Mouse (Mus musculus) hindbrain, embryonic 10.5 days (tissue): ENCODE measurements around the gene Rab3d. TPM values are rescaled to one million over a fixed set of nuclear protein-coding genes. Genes with fewer than 3 reads are reported as not detected.

Experiments used
- DNase-seq: peaks from one replicate; pipeline ENCODE4 v3.0.0-alpha.2; 2017; ENCODE audit warnings: low spot score
- H3K27ac ChIP-seq: fragments of 300-500 bp; sonication (generic); 2 replicates; pipeline ENCODE4 v1.5.1; 2016; ENCODE audit warnings: mild to moderate bottlenecking, moderate library complexity
- H3K27me3 ChIP-seq: fragments of 300-500 bp; sonication (generic); 2 replicates; pipeline ENCODE4 v1.6.1; 2016; ENCODE audit warnings: mild to moderate bottlenecking; ENCODE audit not compliant: poor library complexity, insufficient read depth, severe bottlenecking
- H3K36me3 ChIP-seq: fragments of 300-500 bp; sonication (generic); 2 replicates; pipeline ENCODE4 v1.6.1; 2016; ENCODE audit warnings: mild to moderate bottlenecking, moderate library complexity
- H3K4me1 ChIP-seq: fragments of 300-500 bp; sonication (generic); replicated peaks from 2 replicates; pipeline ENCODE4 v1.6.1; 2016; ENCODE audit warnings: mild to moderate bottlenecking
- H3K4me3 ChIP-seq: fragments of 300-500 bp; sonication (generic); 2 replicates; pipeline ENCODE4 v1.5.1; 2016; ENCODE audit warnings: mild to moderate bottlenecking, moderate library complexity
- H3K9me3 ChIP-seq: fragments of 300-500 bp; sonication (generic); 2 replicates; pipeline ENCODE4 v1.6.1; 2016; ENCODE audit warnings: mild to moderate bottlenecking, moderate library complexity
- WGBS: fragments of 180-500 bp; shearing (Covaris S2); methylation state at CpG from one replicate; pipeline ENCODE4 v1.1.7; 2016; 5-methylcytosine and 5-hydroxymethylcytosine counted together
- polyA plus RNA-seq: library from polyadenylated mRNA; unstranded; fragments of >200 nt; fragmentation: Nextera tagmentation; extraction: Ambion mirVana; gene quantifications from 2 replicates; pipeline ENCODE4 v1.2.1, GENCODE M21; 2016

Rab3d gene
- polyA plus RNA-seq = 8.9 and 10.9 TPM in 2 replicates

DNA sequence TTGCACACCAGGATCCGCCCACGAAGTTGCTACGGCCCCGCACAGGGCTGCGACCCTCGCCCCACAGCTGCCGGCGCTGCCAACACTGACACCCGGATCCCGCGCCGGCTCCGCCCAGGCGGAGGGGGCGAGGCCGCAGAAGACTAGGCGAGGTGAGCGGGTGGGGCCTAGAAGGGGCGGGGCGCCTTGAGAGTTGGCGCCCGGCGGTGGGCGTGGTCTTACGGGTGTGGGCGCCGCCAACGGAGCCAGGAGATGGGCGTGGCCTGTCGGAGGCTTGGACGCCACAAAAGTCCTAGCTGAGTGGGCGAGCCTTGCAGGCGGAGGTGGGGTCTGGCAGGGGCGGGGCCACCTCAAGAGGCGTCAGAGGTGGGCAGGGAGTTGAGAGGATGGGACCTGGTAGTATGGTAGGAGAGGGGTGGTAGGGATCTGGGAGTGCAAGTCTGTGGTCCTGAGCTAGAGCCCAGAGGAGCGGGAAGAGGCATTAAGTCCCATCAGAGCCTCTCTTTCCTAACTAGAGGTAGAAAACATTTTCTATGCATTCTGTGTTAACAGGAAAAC lies at the start of gene Rab3d:
TSS of gene Rab3d (minus strand) at position 158 of the 558 bp plus-strand sequence.
- WGBS = 1% methylated on average over 36 of the region's 36 CpGs
- peak within 1 kb of the TSS; percentile 75 for H3K4me3 ChIP-seq
- H3K27me3 ChIP-seq = peaks cover 39% of the 10 kb centered on the region
- DNase-seq = peak; percentile 97
- H3K27ac ChIP-seq = peak within 1 kb of the TSS; percentile 82
- H3K9me3 ChIP-seq = no peaks in the 10 kb centered on the region
- H3K36me3 ChIP-seq = peaks cover 8% of the 10 kb centered on the region; the same call in 1 of the 2 replicates
- H3K4me1 ChIP-seq = peaks cover 14% of the 10 kb centered on the region

DNA sequence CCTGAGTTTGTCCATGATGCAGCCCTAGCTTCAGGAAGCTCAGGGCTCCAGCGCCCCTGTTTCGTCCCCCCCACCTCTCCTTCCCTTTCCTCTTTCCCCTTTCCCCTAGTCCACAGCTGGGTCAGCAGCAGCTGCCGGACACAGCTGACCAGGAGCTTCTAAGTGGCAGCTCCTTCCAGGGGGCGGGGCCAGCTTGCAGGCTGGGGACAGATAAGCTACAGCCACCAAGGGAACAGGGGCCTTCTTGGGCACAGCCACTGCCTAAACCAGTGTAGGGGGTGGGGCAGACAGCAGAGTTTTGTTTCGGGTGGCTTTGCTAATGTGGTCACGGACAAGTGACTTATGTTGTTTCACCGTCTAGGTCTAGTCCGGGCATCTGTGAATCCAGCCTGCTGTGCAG lies 45.4 kb upstream of the Rab3d start, which contains the start of gene Epor:
TSS of gene Epor (minus strand) at position 90 of the 400 bp plus-strand sequence.
- H3K9me3 ChIP-seq = no peaks in the 10 kb centered on the region
- WGBS = 19% methylated on average over 8 of the region's 8 CpGs
- peak within 1 kb of the TSS; percentile 53 for H3K4me3 ChIP-seq
- H3K36me3 ChIP-seq = 0 out of 2 replicates have a peak, but pooled peaks cover 2% of the 10 kb centered on the region
- peak within 1 kb of the TSS; percentile 72 for H3K27ac ChIP-seq
- peak; percentile 47 for DNase-seq
- H3K4me1 ChIP-seq = peaks cover 35% of the 10 kb centered on the region
- peaks cover 58% of the 10 kb centered on the region for H3K27me3 ChIP-seq

DNA sequence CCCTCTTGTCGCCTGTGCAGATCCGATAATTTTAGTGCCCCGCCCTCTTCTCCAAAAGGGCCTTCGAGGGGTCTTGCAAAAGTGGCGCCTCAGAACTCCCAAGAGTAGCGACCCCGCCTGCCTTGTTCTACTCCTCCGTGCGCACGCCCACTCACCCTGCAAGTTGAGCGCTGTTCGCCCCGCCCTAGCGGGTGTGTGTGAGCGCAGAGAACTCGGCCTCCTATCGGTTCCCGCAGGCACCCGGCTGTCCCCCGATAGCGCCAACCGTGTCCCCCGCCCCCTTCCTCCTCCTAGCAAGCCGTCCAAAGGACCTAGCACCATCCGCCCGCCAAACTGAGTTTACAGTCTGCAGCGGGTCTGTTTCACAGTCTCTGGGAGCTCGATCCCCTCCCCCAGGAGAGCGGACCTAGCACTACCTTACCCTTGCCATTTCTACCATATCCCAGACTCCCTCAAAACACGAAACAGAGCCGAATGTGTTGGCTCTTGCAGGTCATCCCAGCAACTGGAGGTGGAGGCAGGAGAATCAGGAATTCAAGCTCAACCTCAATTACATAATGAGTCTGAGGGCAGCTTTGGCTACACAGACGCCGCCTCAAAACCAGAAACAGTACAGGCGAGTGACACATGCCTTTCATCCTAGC lies 44.5 kb upstream of the Rab3d start:
- 2% methylated on average over 34 of the region's 34 CpGs for WGBS
- H3K27me3 ChIP-seq = peaks cover 59% of the 10 kb centered on the region

DNA sequence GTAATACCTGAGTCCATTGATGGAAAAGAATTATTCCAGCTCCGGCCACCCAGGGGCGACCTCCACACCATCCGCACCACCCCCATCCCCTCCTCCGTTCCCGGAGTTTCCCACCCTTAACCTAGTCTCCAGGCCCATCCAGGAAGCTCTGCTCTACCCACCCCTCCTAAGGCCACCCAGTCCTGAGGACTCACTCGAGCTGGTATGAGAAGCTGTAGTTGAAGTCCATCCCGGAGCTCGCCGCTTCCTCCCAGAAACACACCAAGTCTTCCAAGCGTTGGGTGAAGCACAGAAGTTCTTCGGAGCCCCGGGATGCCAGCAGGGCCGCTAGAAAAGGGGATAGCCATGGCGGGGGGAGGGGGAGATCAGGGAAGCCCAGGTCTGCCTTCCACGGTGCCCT lies 44.0 kb upstream of the Rab3d start:
- H3K27me3 ChIP-seq = peaks cover 59% of the 10 kb centered on the region
- peaks cover 35% of the 10 kb centered on the region for H3K4me1 ChIP-seq
- peak overlapping the region; percentile 53 for H3K4me3 ChIP-seq
- no peak for DNase-seq
- H3K9me3 ChIP-seq = no peaks in the 10 kb centered on the region
- H3K36me3 ChIP-seq = peaks cover 9% of the 10 kb centered on the region; the same call in 1 of the 2 replicates
- under 1% methylated on average over 15 of the region's 15 CpGs for WGBS
- H3K27ac ChIP-seq = peak overlapping the region; percentile 53; the same call in 1 of the 2 replicates

More for the DNA sequence above, 44.5 kb upstream of the Rab3d start:
- H3K4me3 ChIP-seq = peak overlapping the region; percentile 53
- peak; percentile 74 for DNase-seq
- H3K9me3 ChIP-seq = no peaks in the 10 kb centered on the region
- H3K4me1 ChIP-seq = peaks cover 35% of the 10 kb centered on the region
- peak overlapping the region; percentile 53 for H3K27ac ChIP-seq
- H3K36me3 ChIP-seq = peaks cover 6% of the 10 kb centered on the region; the same call in 1 of the 2 replicates

DNA sequence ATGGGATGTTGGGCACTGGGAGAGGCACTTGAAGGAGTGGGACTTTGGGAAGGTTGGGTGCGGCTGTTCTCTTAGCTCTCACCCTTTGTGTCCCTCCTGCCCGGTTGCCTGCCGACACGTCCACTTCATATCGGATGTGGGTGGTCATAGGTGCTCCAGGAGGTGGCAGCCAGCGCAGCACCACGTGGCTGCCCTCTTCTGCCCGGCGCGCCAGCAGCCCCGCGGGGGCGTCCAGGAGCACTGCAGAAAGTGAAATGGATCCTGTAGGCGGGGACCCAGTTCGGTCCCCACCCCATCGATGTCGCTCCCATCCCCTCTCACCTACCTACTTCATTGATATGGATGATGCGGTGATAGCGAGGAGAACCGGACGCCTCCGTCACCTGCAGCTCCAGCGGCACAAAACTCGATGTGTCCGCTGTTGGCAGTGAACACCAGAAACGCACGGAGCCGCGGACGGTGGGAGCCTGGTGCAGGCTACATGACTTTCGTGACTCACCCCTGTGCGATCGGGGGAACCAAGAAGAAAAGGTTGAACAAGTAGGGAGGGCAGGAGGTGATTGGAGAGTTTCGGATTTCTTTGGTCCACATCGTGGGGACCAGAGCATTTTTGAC lies 43.5 kb upstream of the Rab3d start:
- peak overlapping the region; percentile 53 for H3K4me3 ChIP-seq
- no peaks in the 10 kb centered on the region for H3K9me3 ChIP-seq
- peaks cover 59% of the 10 kb centered on the region for H3K27me3 ChIP-seq
- peak; percentile 17 for DNase-seq
- 2% methylated on average over 35 of the region's 35 CpGs for WGBS
- peaks cover 38% of the 10 kb centered on the region for H3K4me1 ChIP-seq
- no peak overlapping the region for H3K27ac ChIP-seq
- peaks cover 9% of the 10 kb centered on the region; the same call in 1 of the 2 replicates for H3K36me3 ChIP-seq

DNA sequence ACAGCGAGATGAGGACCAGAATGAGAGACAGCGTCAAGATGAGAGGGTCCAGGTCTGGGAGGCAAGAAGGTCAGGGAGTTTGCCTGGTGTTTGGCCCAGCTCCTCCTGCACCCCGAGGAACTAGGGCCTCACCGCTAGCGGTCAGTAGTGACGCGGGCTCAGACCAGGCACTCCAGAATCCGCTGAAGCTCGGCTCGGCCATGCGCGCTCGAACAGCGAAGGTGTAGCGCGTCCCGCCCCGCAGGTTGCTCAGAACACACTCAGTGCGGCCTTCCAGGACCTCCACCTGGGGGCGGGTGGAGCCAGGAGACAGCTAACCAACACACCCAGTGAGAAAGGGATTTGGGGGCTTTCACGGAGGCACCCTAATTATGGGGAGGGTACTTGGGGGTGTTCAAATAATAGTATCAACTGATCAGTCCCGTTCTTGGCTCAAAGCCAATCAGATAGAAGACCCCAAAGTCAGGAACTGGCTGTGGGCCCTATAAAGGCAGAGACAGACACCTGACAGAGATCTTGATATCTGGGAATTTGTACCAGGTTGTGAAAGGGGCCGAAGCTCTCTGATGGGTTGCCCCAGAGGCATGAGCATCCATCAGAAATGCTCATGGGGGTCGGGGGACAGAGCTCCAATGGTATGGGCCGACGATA lies 42.7 kb upstream of the Rab3d start:
- Histone ChIP-seq H3K4me3 (peak overlapping the region; percentile 53), H3K9me3 (no peaks in the 10 kb centered on the region), H3K4me1 (peaks cover 42% of the 10 kb centered on the region), H3K27ac (no peak overlapping the region), H3K36me3 (peaks cover 9% of the 10 kb centered on the region; the same call in 1 of the 2 replicates), H3K27me3 (peaks cover 59% of the 10 kb centered on the region)
- DNase-seq = peak; percentile 27
- 10% methylated on average over 26 of the region's 26 CpGs for WGBS

DNA sequence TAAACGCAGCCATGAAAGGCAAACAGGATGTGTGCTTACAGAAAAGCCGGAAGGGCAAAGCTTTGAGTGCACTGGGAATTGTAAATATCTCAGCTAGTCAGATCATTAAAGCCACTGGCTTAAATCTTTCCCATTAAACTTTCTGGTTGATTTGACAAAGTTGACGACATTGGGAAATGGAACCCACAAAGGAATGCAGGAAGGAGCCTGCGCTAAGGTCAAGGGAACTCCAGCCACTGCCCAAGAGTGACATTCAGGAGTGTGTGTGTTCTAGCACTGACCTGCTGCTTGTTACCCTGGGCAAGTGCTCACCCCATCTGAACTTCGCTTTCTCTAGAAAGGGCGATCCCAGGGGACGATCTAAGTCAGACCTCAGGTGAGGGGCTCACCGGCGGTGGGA lies 42.1 kb upstream of the Rab3d start:
- H3K4me1 ChIP-seq = peaks cover 42% of the 10 kb centered on the region
- no peak for DNase-seq
- WGBS = 53% methylated on average over 9 of the region's 9 CpGs
- H3K36me3 ChIP-seq = peaks cover 9% of the 10 kb centered on the region; the same call in 1 of the 2 replicates
- H3K27me3 ChIP-seq = peaks cover 59% of the 10 kb centered on the region
- no peak overlapping the region for H3K27ac ChIP-seq
- no peaks in the 10 kb centered on the region for H3K9me3 ChIP-seq
- peak overlapping the region; percentile 53 for H3K4me3 ChIP-seq

DNA sequence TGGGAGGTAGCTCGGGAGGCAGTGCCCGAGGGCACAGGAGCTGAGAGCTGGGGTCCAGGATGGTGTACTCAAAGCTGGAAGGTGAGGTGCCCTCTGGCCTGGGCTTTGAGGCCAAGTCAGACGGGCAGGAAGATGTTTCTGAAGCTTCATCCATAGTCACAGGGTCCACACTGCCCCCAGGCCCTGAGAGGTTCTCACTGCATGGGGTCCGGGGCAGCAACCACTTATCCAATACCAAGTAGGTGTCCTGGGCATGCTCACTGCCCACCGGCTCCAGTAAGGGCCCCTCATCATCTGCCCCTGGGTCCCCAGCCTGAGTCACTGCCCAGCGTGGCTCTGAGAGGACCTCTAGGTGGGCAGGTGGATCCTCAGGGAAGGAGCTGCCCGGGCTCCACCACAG lies 41.3 kb upstream of the Rab3d start:
- WGBS = 90% methylated on average over 7 of the region's 7 CpGs
- DNase-seq = no peak
- Histone ChIP-seq H3K4me3 (peak overlapping the region; percentile 12; the same call in 1 of the 2 replicates), H3K36me3 (peaks cover 9% of the 10 kb centered on the region; the same call in 1 of the 2 replicates), H3K27me3 (peaks cover 58% of the 10 kb centered on the region), H3K27ac (no peak overlapping the region), H3K9me3 (no peaks in the 10 kb centered on the region), H3K4me1 (peaks cover 48% of the 10 kb centered on the region)

DNA sequence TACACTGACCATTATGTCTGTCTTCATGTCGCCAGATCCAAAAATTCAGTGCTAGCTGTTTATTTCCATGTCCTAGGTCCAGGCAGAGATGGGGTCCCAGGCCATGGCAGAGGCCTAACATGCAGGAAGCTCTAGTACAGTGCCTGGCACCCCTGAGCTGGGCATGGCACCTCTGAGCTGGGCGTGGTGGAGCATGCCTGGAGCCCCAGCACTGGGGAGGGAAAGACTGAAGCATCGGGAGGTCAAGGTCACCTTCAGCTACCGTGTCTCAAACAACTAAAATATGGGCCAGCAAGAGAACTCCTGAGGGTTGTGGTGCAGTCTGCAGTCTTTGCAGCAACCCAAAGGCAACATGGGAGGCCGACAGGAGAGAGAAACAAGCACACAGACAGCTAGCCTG lies 40.4 kb upstream of the Rab3d start:
- Histone ChIP-seq H3K4me3 (no peak overlapping the region), H3K27me3 (peaks cover 51% of the 10 kb centered on the region), H3K9me3 (no peaks in the 10 kb centered on the region), H3K27ac (no peak overlapping the region), H3K4me1 (peaks cover 49% of the 10 kb centered on the region), H3K36me3 (peaks cover 9% of the 10 kb centered on the region; the same call in 1 of the 2 replicates)
- DNase-seq = no peak
- WGBS = 86% methylated on average over 5 of the region's 5 CpGs

DNA sequence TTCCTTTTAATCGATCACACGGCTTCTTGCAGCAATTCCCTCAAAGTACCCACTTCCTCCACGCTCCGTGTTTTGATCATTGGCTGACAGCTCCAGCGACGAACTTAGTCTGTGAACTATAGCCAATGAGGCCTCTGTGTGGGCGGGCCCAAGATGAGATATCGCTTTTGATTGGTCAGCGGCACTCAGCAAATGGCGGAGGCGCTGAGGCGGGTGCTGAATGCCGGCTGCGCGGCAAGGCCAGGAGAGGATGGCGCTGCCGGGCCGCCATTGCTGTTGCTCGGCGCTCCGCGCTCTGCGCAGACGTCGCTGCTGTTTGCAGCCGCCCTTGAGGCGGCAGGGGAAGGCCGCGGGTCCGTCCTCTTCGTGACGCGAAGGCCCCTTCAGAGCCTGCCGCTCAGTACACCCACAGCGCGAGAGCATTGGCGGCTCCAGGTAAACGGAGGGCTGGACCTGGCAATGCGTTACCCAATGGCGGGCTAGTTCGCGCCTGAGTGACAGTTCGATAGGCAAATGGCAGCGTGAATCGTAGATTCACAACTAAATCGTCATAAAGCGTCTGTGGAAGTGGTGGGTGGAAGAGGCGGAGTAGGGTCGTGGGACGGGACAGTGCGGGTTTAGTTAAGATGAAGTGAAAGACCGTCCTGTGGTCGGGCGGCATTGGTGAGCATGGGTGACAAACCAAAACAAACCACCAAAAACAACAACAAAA lies 37.7 kb upstream of the Rab3d start, which contains the start of gene Swsap1:
TSS of gene Swsap1 (plus strand) at position 186 of the 712 bp plus-strand sequence.
- Histone ChIP-seq H3K9me3 (no peaks in the 10 kb centered on the region; the same call in 1 of the 2 replicates), H3K27me3 (peaks cover 24% of the 10 kb centered on the region), H3K4me3 (peak within 1 kb of the TSS; percentile 76), H3K36me3 (peaks cover 9% of the 10 kb centered on the region; the same call in 1 of the 2 replicates), H3K4me1 (peaks cover 26% of the 10 kb centered on the region), H3K27ac (peak within 1 kb of the TSS; percentile 97)
- peak; percentile 99 for DNase-seq
- under 1% methylated on average over 54 of the region's 54 CpGs for WGBS

DNA sequence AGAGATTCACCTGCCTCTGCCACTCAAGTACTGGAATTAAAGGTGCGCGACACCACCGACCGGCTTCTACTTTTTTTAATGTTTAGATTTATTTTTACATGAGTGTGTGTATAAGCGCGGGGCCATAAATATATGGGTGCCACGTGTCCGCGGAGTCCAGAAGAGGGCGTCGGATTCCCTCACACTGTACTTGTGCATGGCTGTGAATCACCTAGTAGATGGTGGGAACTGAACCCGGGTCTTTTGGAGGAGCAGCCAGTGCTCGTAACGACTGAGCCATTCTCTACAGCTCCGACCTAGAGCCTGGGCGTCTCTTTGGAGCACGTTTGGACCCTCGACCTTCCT lies 37.2 kb upstream of the Rab3d start:
- 3% methylated on average over 18 of the region's 18 CpGs for WGBS
- DNase-seq = no peak
- H3K4me1 ChIP-seq = peaks cover 21% of the 10 kb centered on the region
- peaks cover 9% of the 10 kb centered on the region; the same call in 1 of the 2 replicates for H3K36me3 ChIP-seq
- H3K27me3 ChIP-seq = peaks cover 19% of the 10 kb centered on the region
- H3K4me3 ChIP-seq = peak overlapping the region; percentile 76
- H3K27ac ChIP-seq = peak overlapping the region; percentile 97
- no peaks in the 10 kb centered on the region; the same call in 1 of the 2 replicates for H3K9me3 ChIP-seq

DNA sequence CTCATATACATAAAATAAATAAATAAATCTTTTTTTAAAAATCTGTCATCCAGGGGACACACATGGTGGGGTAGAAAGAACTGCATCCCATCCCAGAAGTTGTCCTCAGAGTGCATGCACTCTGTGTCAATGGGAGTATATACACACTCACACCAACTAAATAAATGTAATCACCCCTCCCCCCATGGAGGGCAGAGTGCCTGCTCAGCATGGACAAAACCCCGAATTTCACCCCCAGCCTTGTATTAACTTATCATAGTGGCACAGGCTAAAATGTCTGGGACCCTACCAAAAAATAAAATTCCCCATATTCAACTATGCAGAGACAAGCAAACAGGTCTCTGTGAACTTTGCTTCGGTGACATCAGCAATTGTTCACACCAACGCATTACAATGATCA lies 36.6 kb upstream of the Rab3d start:
- H3K27me3 ChIP-seq = peaks cover 15% of the 10 kb centered on the region
- DNase-seq = no peak
- peak overlapping the region; percentile 76 for H3K4me3 ChIP-seq
- peaks cover 9% of the 10 kb centered on the region; the same call in 1 of the 2 replicates for H3K36me3 ChIP-seq
- peaks cover 21% of the 10 kb centered on the region for H3K4me1 ChIP-seq
- H3K27ac ChIP-seq = no peak overlapping the region
- H3K9me3 ChIP-seq = no peaks in the 10 kb centered on the region; the same call in 1 of the 2 replicates
- 86% methylated on average over 3 of the region's 3 CpGs for WGBS
